Mouse (Mus musculus): ENCODE results near the gene Dtnbp1.

The Dtnbp1 gene

GRCm38 (mm10) chr13:44891813-44892730 is 109.9 kb downstream of the Dtnbp1 start:
- DNase-seq = no peak

DNA sequence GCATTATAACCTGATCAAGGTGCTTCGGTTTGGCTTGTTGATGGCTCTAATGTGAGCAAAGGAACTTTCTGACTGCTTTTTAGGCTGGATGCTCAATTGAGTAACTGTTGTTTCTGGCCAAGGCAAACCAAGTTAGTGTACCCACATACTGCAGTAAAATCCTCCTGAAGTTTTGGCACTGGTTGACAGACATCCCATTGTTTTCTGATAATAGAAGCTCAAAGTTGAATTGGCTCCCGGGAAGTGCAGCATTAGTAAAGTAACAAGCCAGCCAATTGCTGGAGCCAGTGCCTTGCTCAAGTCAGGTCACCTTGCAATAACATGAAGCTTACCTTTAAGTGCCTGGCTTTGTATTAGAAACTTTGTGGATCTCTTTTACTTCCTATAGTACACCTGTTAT is 111.3 kb downstream of the Dtnbp1 start:
- no peak for DNase-seq

DNA sequence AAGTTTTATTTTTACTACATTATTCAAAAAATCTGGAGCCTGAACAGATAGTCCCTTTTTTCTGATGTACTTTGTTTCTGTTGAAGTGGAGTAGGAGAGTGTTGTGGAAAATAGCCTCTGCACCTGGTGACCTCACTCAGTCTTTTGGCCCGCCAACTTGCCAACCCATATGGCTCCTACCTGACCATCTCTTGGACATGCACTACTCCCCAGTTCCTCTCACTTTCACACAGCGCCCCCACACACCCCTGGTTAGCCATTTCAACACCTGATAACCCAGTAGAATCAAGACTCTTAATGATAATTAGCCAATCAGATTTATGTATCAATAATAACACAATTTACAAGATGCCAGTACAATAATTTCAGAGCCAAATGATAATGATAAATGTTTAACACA is 115.7 kb downstream of the Dtnbp1 start:
- no peak for DNase-seq

GRCm38 (mm10) chr13:44881001-44881400 is 120.9 kb downstream of the Dtnbp1 start:
- DNase-seq = no peak

GRCm38 (mm10) chr13:44876799-44877198 is 125.1 kb downstream of the Dtnbp1 start:
- no peak for DNase-seq
